Mouse (Mus musculus) kidney, postnatal 0 days (tissue): ENCODE data around the gene Ubr1. TPM values are rescaled to one million over a fixed set of nuclear protein-coding genes. Genes with fewer than 3 reads are reported as not detected.
"Not testable (repeated sequence)": the region's sequence is repeated elsewhere in the genome, so short reads cannot be mapped to it uniquely, and the experiment has no call there.

Experiments used
- ATAC-seq: fragments of 200-750 bp; cut with Nextera tagmentation; replicated peaks from 2 replicates; pipeline ENCODE4 v1.8.0; 2017; ENCODE audit warnings: low read depth, moderate number of reproducible peaks, moderate TSS enrichment, moderate library complexity; ENCODE audit not compliant: low FRiP score
- DNase-seq: peaks from one replicate; pipeline ENCODE4 v3.0.0-alpha.2; 2016; ENCODE audit warnings: low spot score
- H3K27ac ChIP-seq: fragments of 300-500 bp; sonication (generic); 2 replicates; pipeline ENCODE4 v1.5.1; 2014; ENCODE audit warnings: mild to moderate bottlenecking
- H3K27me3 ChIP-seq: fragments of 300-500 bp; sonication (generic); 2 replicates; pipeline ENCODE4 v1.6.1; 2014; ENCODE audit warnings: low read length, mixed read lengths; ENCODE audit not compliant: insufficient read depth
- H3K36me3 ChIP-seq: fragments of 300-500 bp; sonication (generic); 2 replicates; pipeline ENCODE4 v1.6.1; 2014; ENCODE audit warnings: low read length, mixed read lengths; ENCODE audit not compliant: insufficient read depth
- H3K4me1 ChIP-seq: fragments of 300-500 bp; sonication (generic); replicated peaks from 2 replicates; pipeline ENCODE4 v1.6.1; 2014; ENCODE audit warnings: antibody characterized with exemption, low read length, mixed read lengths; ENCODE audit not compliant: insufficient read depth
- H3K4me2 ChIP-seq: fragments of 300-500 bp; sonication (generic); 2 replicates; pipeline ENCODE4 v1.6.1; 2014; ENCODE audit warnings: mild to moderate bottlenecking, low read length, moderate library complexity, mixed read lengths
- H3K4me3 ChIP-seq: fragments of 300-500 bp; sonication (generic); replicated peaks from 2 replicates; pipeline ENCODE4 v1.5.1; 2014; ENCODE audit warnings: low read depth, low read length
- H3K9ac ChIP-seq: fragments of 300-500 bp; sonication (generic); 2 replicates; pipeline ENCODE4 v1.6.1; 2014; ENCODE audit warnings: low read depth, low read length
- H3K9me3 ChIP-seq: fragments of 300-500 bp; sonication (generic); replicated peaks from 2 replicates; pipeline ENCODE4 v1.6.1; 2016; ENCODE audit warnings: low read length, inconsistent platforms, mixed read lengths
- CTCF ChIP-seq: IDR thresholded peaks from 2 replicates; pipeline ENCODE4 v1.5.1; 2016; ENCODE audit warnings: antibody characterized with exemption, low read depth, mild to moderate bottlenecking, moderate library complexity
- WGBS: fragments of 180-500 bp; shearing (Covaris S2); extraction: QIAGEN DNeasy Blood & Tissue Kit; methylation state at CpG from one replicate; pipeline ENCODE4 v1.1.7; 2014; 5-methylcytosine and 5-hydroxymethylcytosine counted together
- polyA plus RNA-seq: library from polyadenylated mRNA; unstranded; fragments of >200 nt; fragmentation: Nextera tagmentation; extraction: Ambion mirVana; gene quantifications from 2 replicates; pipeline ENCODE4 v1.2.1, GENCODE M21; 2015

Ubr1 gene
- polyA plus RNA-seq, 1 experiment from 2014 or later, result 16.2 TPM

DNA sequence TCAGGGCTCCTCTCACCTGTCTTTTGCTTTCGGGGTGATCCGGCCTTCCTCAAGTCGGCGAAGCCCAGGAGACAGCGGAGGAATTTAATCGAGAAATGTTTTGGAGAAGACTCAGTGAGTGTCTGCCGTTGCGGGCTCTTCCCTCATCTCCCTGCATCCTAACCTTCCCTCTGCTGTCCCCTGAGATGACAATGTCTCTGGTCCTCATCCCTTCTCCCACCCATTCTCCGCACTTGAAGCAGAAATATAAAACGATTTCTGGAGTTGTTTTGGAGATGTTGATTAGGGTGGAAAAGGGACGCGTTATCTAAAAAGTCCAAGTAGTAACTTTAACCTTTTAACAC is 38.1 kb upstream of the Ubr1 start:
- peak overlapping the region; percentile 71 for H3K4me2 ChIP-seq
- H3K27ac ChIP-seq, result peak overlapping the region; percentile 60; the same call in 1 of the 2 replicates
- WGBS, result under 1% methylated on average over 12 of the region's 12 CpGs
- peak overlapping the region; percentile 65 for H3K9ac ChIP-seq
- 0 out of 2 replicates have a peak, but pooled peaks cover 9% of the 10 kb centered on the region for H3K4me1 ChIP-seq
- no peaks in the 10 kb centered on the region for H3K9me3 ChIP-seq
- peak overlapping the region; percentile 65 for H3K4me3 ChIP-seq
- H3K36me3 ChIP-seq, result peaks cover 16% of the 10 kb centered on the region; the same call in 1 of the 2 replicates
- DNase-seq (peak; percentile 7), ATAC-seq (no peak)
- H3K27me3 ChIP-seq, result no peaks in the 10 kb centered on the region
- no peak for TF ChIP-seq CTCF

DNA sequence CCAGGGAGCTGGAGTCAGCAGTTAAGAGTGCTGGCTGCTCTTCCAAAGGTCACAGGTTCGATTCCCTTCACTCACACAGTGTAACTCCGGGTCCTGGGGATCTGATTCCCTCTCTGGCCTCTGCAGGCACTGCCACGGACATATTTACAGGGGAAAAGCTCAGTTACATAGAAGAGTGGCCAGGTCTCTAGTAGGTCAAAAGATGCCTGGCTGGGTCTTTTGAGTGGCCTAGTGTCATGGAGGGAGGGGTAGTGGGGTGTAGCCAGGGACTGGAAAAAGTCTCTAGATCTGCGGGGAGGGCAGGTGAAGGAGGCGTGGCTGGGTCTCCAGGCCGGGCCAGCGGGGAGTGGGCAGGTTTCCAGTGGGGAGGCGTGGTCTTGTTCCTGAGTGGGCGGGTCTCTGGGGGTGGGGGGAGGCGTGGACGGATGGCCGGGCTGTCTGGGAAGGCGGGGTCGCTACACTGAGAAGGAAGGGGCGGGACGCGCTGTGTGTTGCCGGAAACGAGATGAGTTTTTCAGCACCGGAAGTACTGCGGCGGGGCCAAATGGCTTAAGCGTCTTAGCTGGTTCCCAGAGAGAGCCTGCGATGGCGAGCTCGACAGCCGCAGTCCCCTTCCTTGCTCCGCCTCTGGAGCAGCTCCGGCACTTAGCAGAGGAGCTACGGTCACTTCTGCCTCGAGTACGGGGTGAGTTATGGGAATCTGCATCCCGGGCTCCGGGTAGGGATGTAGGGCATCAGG is 37.6 kb upstream of the Ubr1 start, which contains the start of gene Ccndbp1:
Gene Ccndbp1 (plus strand): TSS at position 479 of the 739 bp plus-strand sequence.
- Histone ChIP-seq H3K9me3 (no peaks in the 10 kb centered on the region), H3K4me2 (peak within 1 kb of the TSS; percentile 71), H3K27me3 (no peaks in the 10 kb centered on the region), H3K4me3 (peak within 1 kb of the TSS; percentile 65), H3K9ac (peak within 1 kb of the TSS; percentile 65), H3K36me3 (peaks cover 16% of the 10 kb centered on the region; the same call in 1 of the 2 replicates), H3K27ac (peak within 1 kb of the TSS; percentile 60; the same call in 1 of the 2 replicates), H3K4me1 (0 out of 2 replicates have a peak, but pooled peaks cover 9% of the 10 kb centered on the region)
- no peak for TF ChIP-seq CTCF
- ATAC-seq (peak; percentile 98), DNase-seq (peak; percentile 98)
- under 1% methylated on average over 34 of the region's 34 CpGs for WGBS

DNA sequence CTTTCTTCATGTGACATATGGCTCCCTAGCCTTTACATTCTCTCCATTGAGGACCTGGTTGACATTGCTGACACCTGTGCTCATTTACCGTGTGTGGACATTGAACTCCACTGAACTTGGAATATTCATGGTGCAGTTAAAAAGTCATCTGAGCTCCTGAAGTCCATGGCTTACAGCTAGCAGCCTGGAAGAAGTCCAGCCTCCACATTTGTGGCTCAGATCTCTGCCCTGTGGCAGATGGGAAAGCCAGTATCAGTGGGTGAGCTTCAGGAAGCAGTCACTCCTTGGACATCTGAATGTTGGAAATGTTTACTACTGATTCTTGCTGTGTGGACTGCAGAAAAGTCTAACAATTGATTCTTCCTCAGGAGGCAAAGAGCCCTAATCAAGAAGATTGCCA is 36.5 kb upstream of the Ubr1 start:
- ATAC-seq, result no peak
- Histone ChIP-seq H3K36me3 (0 out of 2 replicates have a peak, but pooled peaks cover 10% of the 10 kb centered on the region), H3K9ac (no peak overlapping the region), H3K4me2 (no peak overlapping the region), H3K4me3 (no peak overlapping the region), H3K27ac (no peak overlapping the region), H3K4me1 (0 out of 2 replicates have a peak, but pooled peaks cover 9% of the 10 kb centered on the region), H3K27me3 (no peaks in the 10 kb centered on the region), H3K9me3 (no peaks in the 10 kb centered on the region)
- 77% methylated on average over 1 of the region's 1 CpGs for WGBS
- no peak for DNase-seq
- no peak for TF ChIP-seq CTCF

DNA sequence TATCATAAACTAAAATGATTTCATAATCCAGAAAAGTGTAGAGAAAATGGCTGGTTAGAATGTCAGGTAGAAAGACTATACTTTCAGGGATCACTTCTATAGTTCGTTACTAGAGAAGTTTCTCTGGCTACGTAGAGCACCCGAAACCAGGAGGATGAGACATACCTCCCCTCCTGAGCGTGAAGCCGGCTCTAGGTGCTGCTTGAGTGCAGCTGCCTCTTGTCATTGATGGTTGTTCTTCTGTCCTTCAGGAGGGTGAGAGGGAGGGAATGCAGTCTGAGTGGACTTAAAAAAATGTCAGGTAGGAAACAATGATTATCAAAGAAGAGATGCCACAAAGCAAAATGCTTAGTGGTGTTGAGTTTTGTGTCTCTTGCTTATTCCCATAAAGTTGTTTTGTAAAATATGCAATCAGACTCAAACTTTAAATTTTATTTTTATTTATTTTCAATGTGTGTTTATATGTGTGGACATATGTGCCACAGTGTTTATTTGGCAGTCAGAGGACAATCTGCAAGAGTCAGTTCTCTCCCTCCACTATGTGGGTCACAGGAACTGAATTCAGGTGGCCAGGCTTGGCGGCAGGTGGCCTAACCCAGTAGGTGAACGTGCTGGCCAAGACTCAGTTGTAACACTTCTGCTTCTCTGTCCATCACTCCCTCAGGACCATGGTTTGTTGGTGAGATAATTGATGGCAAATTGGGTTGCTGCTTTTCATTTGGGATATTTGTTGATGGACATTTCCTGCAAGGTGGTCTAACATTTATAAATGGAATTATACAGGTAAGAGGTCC is 33.7 kb upstream of the Ubr1 start:
- H3K9me3 ChIP-seq, result no peaks in the 10 kb centered on the region
- 0 out of 2 replicates have a peak, but pooled peaks cover 4% of the 10 kb centered on the region for H3K4me1 ChIP-seq
- H3K4me2 ChIP-seq, result no peak overlapping the region
- DNase-seq (no peak), ATAC-seq (no peak)
- no peak overlapping the region for H3K9ac ChIP-seq
- no peak overlapping the region for H3K27ac ChIP-seq
- H3K27me3 ChIP-seq, result no peaks in the 10 kb centered on the region
- TF ChIP-seq CTCF, result no peak
- no peak overlapping the region for H3K4me3 ChIP-seq
- 79% methylated on average over 7 of the region's 7 CpGs for WGBS
- H3K36me3 ChIP-seq, result no peaks in the 10 kb centered on the region

DNA sequence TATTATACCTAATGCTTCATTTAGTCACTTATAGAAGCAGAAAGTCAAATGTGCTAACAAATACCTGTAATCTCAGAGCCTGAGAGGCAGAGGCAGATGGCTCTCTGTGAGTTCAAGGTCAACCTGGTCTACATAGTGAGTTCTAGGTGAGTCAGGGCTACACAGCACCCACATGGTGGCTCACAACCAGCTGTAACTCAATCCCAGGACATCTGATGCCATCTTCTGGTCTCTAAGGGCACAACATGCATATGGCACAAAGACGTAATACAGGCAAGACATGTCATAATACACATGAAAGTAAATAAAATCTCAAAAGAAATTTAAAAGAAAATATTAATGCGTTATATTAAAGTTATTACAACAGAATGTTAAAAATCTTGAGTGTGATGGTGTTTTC is 33.1 kb upstream of the Ubr1 start:
- H3K4me1 ChIP-seq, result no peaks in the 10 kb centered on the region
- TF ChIP-seq CTCF, result peak; percentile 56; the same call in 1 of the 2 replicates
- no peak overlapping the region for H3K9ac ChIP-seq
- no peaks in the 10 kb centered on the region for H3K9me3 ChIP-seq
- H3K4me3 ChIP-seq, result no peak overlapping the region
- no peak overlapping the region for H3K4me2 ChIP-seq
- WGBS, result 80% methylated on average over 2 of the region's 2 CpGs
- no peaks in the 10 kb centered on the region for H3K36me3 ChIP-seq
- no peak overlapping the region for H3K27ac ChIP-seq
- no peaks in the 10 kb centered on the region for H3K27me3 ChIP-seq
- no peak for ATAC-seq
- no peak for DNase-seq

DNA sequence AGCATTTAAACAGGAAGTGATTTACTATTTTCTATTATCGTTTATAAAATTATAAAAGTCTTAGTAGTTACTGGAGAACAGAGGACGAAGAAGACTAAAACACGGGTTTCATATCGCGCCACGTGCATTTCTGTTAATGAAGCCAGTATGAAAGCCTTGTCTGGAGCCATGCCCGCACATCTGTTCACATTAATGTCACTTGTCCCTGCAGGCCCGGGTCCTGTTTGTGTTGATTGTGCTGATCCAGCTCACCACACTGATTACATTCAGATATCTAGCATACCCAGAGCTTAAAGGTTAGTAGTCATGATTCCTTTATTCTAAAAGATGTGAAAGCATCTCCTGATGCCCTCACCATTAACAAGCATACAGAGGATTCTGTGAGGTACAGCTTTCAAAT is 28.3 kb upstream of the Ubr1 start:
- Histone ChIP-seq H3K27me3 (no peaks in the 10 kb centered on the region), H3K9ac (no peak overlapping the region), H3K27ac (no peak overlapping the region), H3K4me1 (no peaks in the 10 kb centered on the region), H3K4me3 (no peak overlapping the region), H3K36me3 (no peaks in the 10 kb centered on the region), H3K9me3 (no peaks in the 10 kb centered on the region), H3K4me2 (no peak overlapping the region)
- DNase-seq, result no peak
- WGBS, result 91% methylated on average over 8 of the region's 8 CpGs
- TF ChIP-seq CTCF, result no peak
- ATAC-seq, result no peak

DNA sequence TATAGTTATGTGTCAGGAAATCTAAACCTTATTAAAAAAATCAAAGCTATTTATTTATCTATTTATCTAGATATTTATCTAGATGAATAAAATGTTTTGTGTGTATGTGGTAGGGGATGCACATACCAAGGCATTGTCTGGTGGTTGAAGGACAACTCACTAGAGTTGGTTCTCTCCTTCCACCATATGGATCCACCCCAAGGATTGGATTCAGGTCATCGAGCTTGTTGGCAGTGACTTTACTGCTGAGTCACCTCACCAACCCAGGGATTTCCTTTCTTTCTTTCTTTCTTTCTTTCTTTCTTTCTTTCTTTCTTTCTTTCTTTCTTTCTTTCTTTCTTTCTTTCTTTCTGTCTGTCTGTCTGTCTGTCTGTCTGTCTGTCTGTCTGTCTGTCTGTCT is 26.1 kb upstream of the Ubr1 start:
- H3K4me3 ChIP-seq, ATAC-seq, H3K36me3 ChIP-seq, H3K27me3 ChIP-seq, H3K27ac ChIP-seq, DNase-seq, H3K9me3 ChIP-seq, H3K4me2 ChIP-seq, H3K4me1 ChIP-seq, H3K9ac ChIP-seq: not testable (repeated sequence)
- 70% methylated on average over 1 of the region's 1 CpGs for WGBS
